Mouse (Mus musculus) cortical plate, adult 2 months (tissue): ENCODE data around the gene Sall1. TPM values are rescaled to one million over a fixed set of nuclear protein-coding genes. Genes with fewer than 3 reads are reported as not detected.

Experiments
- H3K27ac ChIP-seq: fragments of 200-500 bp; 2 replicates; pipeline ENCODE4 v1.5.1; 2012; ENCODE audit warnings: low read length, control low read depth, inconsistent platforms; ENCODE audit not compliant: insufficient read depth
- H3K4me1 ChIP-seq: fragments of 200-500 bp; 2 replicates; pipeline ENCODE4 v1.6.1; 2011; ENCODE audit warnings: low read length; ENCODE audit not compliant: control insufficient read depth, insufficient read depth
- H3K4me3 ChIP-seq: fragments of 200-500 bp; 2 replicates; pipeline ENCODE4 v1.5.1; 2011; ENCODE audit warnings: mild to moderate bottlenecking, low read length, control low read depth; ENCODE audit not compliant: insufficient read depth
- CTCF ChIP-seq: fragments of 200-500 bp; IDR thresholded peaks from 2 replicates; pipeline ENCODE4 v1.5.1; 2011; ENCODE audit warnings: mild to moderate bottlenecking, control low read depth, low read length; ENCODE audit not compliant: insufficient read depth; ENCODE audit errors: extremely low read depth
- POLR2A ChIP-seq: fragments of 200-500 bp; IDR thresholded peaks from 2 replicates; pipeline ENCODE4 v1.6.1; 2011; ENCODE audit warnings: mild to moderate bottlenecking, low read length, control low read depth; ENCODE audit not compliant: insufficient read depth; ENCODE audit errors: extremely low read depth
- polyA plus RNA-seq: library from polyadenylated mRNA; depleted of rRNA; stranded (reverse); fragments of >200 nt; gene quantifications from 2 replicates; pipeline ENCODE4 v1.2.3, GENCODE M21; 2012; rRNA removed

Sall1 gene
- 11.7 and 12.5 TPM in 2 replicates for polyA plus RNA-seq

- TF ChIP-seq CTCF (no peak), POLR2A (no peak)
- peak within 1 kb of the TSS; percentile 94 for H3K27ac ChIP-seq
- no peaks in the 10 kb centered on the region for H3K4me1 ChIP-seq
- H3K4me3 ChIP-seq: peak within 1 kb of the TSS; percentile 69
These were observed at the start of gene Sall1 for GRCm38 (mm10) chr8:89043940-89044339. Gene Sall1, minus strand, starts transcription at chr8:89044162.

- TF ChIP-seq CTCF: no peak
- TF ChIP-seq POLR2A: no peak
- Histone ChIP-seq H3K4me3 (no peak overlapping the region), H3K27ac (no peak overlapping the region), H3K4me1 (no peaks in the 10 kb centered on the region)
These were observed 46.0 kb upstream of the Sall1 start for GRCm38 (mm10) chr8:89089916-89090315.

DNA sequence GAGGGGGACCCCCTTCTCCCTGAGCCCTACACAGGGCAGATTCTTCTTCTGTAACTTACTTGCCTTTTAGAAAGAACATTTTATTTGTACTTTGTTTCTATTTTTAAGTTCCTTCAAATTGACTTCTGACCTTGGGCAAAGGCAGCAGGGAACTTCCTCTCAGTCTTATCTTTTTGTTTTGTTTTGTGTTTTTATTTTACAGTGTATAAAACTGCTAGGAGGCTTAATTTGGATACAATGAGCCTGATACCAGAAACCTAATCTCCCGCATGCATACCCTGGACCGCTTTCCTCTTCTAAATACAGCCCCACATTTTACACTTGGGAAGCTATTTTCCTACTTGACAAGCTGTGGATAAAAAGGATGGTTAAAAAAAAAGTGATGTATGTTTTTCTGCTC, 35.2 kb upstream of the Sall1 start:
- TF ChIP-seq CTCF: no peak
- no peak for TF ChIP-seq POLR2A
- H3K4me1 ChIP-seq: no peaks in the 10 kb centered on the region
- no peak overlapping the region for H3K4me3 ChIP-seq
- no peak overlapping the region for H3K27ac ChIP-seq

- Histone ChIP-seq H3K4me1 (no peaks in the 10 kb centered on the region), H3K4me3 (no peak overlapping the region), H3K27ac (no peak overlapping the region)
- TF ChIP-seq CTCF: no peak
- no peak for TF ChIP-seq POLR2A
These were observed 29.0 kb upstream of the Sall1 start for GRCm38 (mm10) chr8:89072968-89073382.

DNA sequence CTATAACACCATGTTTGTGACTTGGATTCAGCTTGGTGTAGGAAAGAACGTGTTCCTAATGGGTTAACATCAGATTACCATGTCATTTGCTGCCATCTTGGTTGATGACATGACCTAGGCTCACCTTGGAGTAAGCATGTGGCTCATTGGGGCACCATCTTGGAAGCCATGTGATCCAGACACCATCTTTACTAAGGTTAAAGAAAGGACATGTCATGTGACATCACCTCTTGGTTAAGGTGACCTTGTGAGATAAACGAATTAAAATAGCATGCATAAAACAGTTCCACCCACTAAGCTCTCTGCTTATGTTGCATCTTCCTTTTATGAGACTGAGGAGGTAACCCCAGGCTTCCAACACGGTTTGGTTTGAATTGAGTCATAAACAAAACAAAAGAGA, 23.5 kb upstream of the Sall1 start:
- Histone ChIP-seq H3K4me1 (no peaks in the 10 kb centered on the region), H3K4me3 (no peak overlapping the region), H3K27ac (no peak overlapping the region)
- TF ChIP-seq CTCF (no peak), POLR2A (no peak)

DNA sequence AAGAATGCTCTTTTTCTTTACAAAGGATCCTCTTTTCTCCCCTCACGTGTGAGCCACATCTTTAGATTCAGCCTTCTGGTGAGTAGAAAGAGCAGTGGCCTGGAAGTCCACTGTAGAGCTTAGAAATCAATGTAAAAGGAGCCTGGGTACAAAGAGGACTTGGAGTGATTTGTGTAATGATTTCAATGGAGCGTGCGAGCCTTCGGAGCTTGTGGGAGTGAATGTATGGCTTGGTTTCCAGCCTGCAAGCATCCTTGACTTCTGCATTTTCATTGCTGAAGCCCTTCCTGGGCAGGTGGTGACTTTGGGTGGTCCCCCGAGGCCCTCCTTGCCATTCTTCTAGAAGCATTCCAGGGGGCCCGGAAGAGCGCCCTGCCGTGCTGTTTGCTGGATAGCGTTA, 20.1 kb upstream of the Sall1 start:
- H3K4me3 ChIP-seq: no peak overlapping the region

GRCm38 (mm10) chr8:89063366-89064040, 19.5 kb upstream of the Sall1 start:
- no peaks in the 10 kb centered on the region for H3K4me1 ChIP-seq
- H3K4me3 ChIP-seq: no peak overlapping the region
- no peak overlapping the region for H3K27ac ChIP-seq
- TF ChIP-seq CTCF: no peak
- TF ChIP-seq POLR2A: no peak

More for the DNA sequence above, 20.1 kb upstream of the Sall1 start:
- no peaks in the 10 kb centered on the region for H3K4me1 ChIP-seq
- H3K27ac ChIP-seq: no peak overlapping the region
- TF ChIP-seq POLR2A (no peak), CTCF (no peak)

DNA sequence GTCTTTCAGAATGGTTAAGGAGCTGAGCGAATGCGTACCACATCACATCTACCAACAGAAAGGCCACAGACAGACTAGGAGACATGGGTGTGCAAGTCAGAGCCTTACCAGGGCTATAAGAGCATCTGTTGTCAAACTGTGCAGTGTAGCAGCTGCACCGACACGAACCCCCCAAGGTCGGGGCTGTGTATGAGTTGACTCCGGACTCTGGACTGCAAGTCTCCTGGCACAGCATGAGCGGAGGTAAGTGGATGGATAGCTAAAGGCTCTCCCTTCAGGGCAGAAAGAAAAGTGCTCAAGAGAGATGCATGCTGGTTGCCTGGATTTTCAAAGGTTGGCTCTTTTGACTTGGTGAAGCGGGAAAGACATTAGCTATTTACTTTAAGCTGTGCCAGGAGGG, 16.8 kb upstream of the Sall1 start:
- Histone ChIP-seq H3K4me1 (no peaks in the 10 kb centered on the region), H3K4me3 (no peak overlapping the region), H3K27ac (no peak overlapping the region)
- TF ChIP-seq POLR2A (no peak), CTCF (no peak)

- TF ChIP-seq POLR2A: no peak
- no peak for TF ChIP-seq CTCF
- Histone ChIP-seq H3K27ac (no peak overlapping the region), H3K4me3 (no peak overlapping the region), H3K4me1 (no peaks in the 10 kb centered on the region)
These were observed 15.5 kb upstream of the Sall1 start for GRCm38 (mm10) chr8:89059507-89059906.

DNA sequence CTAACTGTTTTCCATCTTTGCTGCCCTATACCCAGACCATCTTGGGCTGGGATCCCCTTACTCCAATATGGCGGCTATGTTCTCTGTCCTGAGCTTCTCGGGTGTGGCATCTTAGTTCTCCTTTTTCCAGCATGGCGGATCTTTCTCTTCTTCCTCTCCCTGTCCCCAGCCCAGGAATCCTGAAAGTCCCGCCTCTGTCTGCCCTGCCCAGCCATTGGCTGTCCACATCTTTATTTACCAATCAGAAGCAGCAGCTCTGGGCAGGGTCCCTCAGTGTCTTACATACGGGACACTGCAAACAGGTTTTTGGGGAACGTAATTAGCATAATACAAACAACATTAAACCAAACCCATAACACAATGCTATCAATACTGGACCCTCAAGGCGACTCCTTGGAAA, 8.9 kb upstream of the Sall1 start:
- TF ChIP-seq POLR2A: no peak
- TF ChIP-seq CTCF: no peak
- Histone ChIP-seq H3K4me1 (no peaks in the 10 kb centered on the region), H3K4me3 (no peak overlapping the region), H3K27ac (no peak overlapping the region)
